Mouse (Mus musculus): ENCODE results near the gene Tent5b. TPM values are rescaled to one million over a fixed set of nuclear protein-coding genes. Genes with fewer than 3 reads are reported as not detected.

Tent5b gene
- polyA plus RNA-seq, 1 experiment from 2014 or later, result 5.5 TPM

DNA sequence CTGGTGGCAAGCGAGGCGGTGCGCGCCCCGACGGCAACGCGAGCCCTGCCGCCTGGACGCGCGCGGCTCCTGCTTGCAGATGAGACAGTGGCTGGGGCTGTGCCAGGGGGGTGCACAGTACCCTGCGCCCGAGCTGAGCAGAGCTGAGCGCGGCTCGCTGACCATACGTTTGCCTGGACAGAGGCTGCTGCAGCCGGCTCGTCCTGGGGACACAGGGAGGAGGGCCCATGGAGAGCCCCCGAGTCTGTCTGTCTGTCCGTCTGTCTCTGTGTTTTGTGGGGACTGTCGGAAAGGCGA lies 39.4 kb downstream of the Tent5b start:
- H3K27me3 ChIP-seq, result no peaks in the 10 kb centered on the region
- no peak for TF ChIP-seq CTCF (IDR thresholded peaks at IDR 0.05)
- in situ Hi-C loops (cut with MboI; ENCODE audit: low pct_unique_long_range_greater_than_20kb), result loop anchor here (5.0 kb wide), 1 partner anchor 42 kb away; no protein-coding TSS in a partner anchor
- ATAC-seq, result no peak
- CTCF ChIA-PET, result no interaction called here
- POLR2A ChIA-PET, result no interaction called here
- no peak for DNase-seq (ENCODE audit: low read depth, low spot score)

GRCm38 (mm10) chr4:133521502-133521901 lies 41.6 kb downstream of the Tent5b start:
- POLR2A ChIA-PET, result interaction anchor here (0.9 kb wide), 1 partner anchor 53 kb away, joined by 3 read pairs; the partner anchor contains the start of gene Gpatch3
- CTCF ChIA-PET, result interaction anchor here (1.0 kb wide), 1 partner anchor 9 kb away, joined by 3 read pairs; no protein-coding TSS in a partner anchor
- in situ Hi-C loops (cut with MboI; ENCODE audit: low pct_unique_long_range_greater_than_20kb), result no loop called here
- DNase-seq (ENCODE audit: low read depth, low spot score), result no peak
- H3K27me3 ChIP-seq, result no peaks in the 10 kb centered on the region
- ATAC-seq, result no peak
- TF ChIP-seq CTCF (IDR thresholded peaks at IDR 0.05), result no peak

- ChIA-PET POLR2A (no interaction called here), CTCF (no interaction called here)
- in situ Hi-C loops (cut with MboI; ENCODE audit: low pct_unique_long_range_greater_than_20kb), result no loop called here
- no peak for DNase-seq (ENCODE audit: low read depth, low spot score)
- no peaks in the 10 kb centered on the region for H3K27me3 ChIP-seq
- no peak for ATAC-seq
- TF ChIP-seq CTCF (IDR thresholded peaks at IDR 0.05), result no peak
Observed at GRCm38 (mm10) chr4:133527788-133528187, 47.9 kb downstream of the Tent5b start.

- H3K27me3 ChIP-seq, result no peaks in the 10 kb centered on the region
- ATAC-seq (no peak), DNase-seq (ENCODE audit: low read depth, low spot score) (no peak)
- ChIA-PET POLR2A (no interaction called here), CTCF (no interaction called here)
- no peak for TF ChIP-seq CTCF (IDR thresholded peaks at IDR 0.05)
- in situ Hi-C loops (cut with MboI; ENCODE audit: low pct_unique_long_range_greater_than_20kb), result no loop called here
Observed at GRCm38 (mm10) chr4:133532777-133533176, 52.8 kb downstream of the Tent5b start.

DNA sequence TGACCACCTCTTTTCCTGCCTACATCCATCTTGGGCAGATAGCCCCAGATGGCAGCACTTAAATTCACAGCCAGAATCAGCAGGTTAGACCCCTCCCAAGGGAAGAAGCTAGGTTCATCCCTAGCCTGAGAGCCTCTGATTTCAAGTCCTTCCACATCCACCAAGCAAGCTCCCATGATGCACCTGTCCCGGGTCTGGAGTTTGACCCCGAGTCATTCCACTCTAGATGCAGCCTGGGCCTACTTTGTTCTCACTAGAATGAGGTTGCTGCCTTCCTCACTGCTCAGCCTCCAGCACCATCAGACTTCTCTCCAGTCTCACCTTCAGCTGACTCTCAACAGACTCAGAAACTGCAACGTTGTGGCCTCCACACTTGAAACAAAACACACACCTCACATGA lies 56.1 kb downstream of the Tent5b start:
- DNase-seq (ENCODE audit: low read depth, low spot score) (no peak), ATAC-seq (no peak)
- ChIA-PET CTCF (no interaction called here), POLR2A (no interaction called here)
- in situ Hi-C loops (cut with MboI; ENCODE audit: low pct_unique_long_range_greater_than_20kb), result no loop called here
- no peak for TF ChIP-seq CTCF (IDR thresholded peaks at IDR 0.05)
- H3K27me3 ChIP-seq, result no peaks in the 10 kb centered on the region

- TF ChIP-seq CTCF (IDR thresholded peaks at IDR 0.05), result no peak
- ChIA-PET CTCF (no interaction called here), POLR2A (interaction anchor here (1.0 kb wide), 1 partner anchor 23 kb away, joined by 6 read pairs; no protein-coding TSS in a partner anchor)
- in situ Hi-C loops (cut with MboI; ENCODE audit: low pct_unique_long_range_greater_than_20kb), result no loop called here
- H3K27me3 ChIP-seq, result no peaks in the 10 kb centered on the region
- no peak for DNase-seq (ENCODE audit: low read depth, low spot score)
- ATAC-seq, result no peak
Observed at GRCm38 (mm10) chr4:133536652-133537051, 56.7 kb downstream of the Tent5b start.

Other genes starting within 250 kb of the Tent5b start
- gene Map3k6, start 239.3 kb upstream of the Tent5b start, polyA plus RNA-seq (2021), result 3.3 TPM
- 0.15 TPM for gene Sytl1, start 217.0 kb upstream of the Tent5b start, polyA plus RNA-seq (2021)
- 31.7 TPM for gene Tmem222, start 202.3 kb upstream of the Tent5b start, polyA plus RNA-seq (2021)
- gene Wdtc1, start 126.7 kb upstream of the Tent5b start, polyA plus RNA-seq (2021), result 33.8 TPM
- gene Slc9a1, start 110.4 kb upstream of the Tent5b start, polyA plus RNA-seq (2021), result 25.2 TPM
- gene Trnp1, start 18.4 kb downstream of the Tent5b start, polyA plus RNA-seq (2021), result 0.23 TPM
- gene Kdf1, start 38.8 kb downstream of the Tent5b start, polyA plus RNA-seq (2021), result 0.04 TPM
- 160 TPM for gene Nudc, start 65.9 kb downstream of the Tent5b start, polyA plus RNA-seq (2021)
- not detected for gene Nr0b2, start 73.2 kb downstream of the Tent5b start, polyA plus RNA-seq (2021)
- gene Gpatch3, start 94.6 kb downstream of the Tent5b start, polyA plus RNA-seq (2021), result 7.1 TPM
- gene Gpn2, start 104.2 kb downstream of the Tent5b start, polyA plus RNA-seq (2021), result 15.4 TPM
- 5.8 TPM for gene Sfn, start 122.0 kb downstream of the Tent5b start, polyA plus RNA-seq (2021)
- 48.3 TPM for gene Zdhhc18, start 170.0 kb downstream of the Tent5b start, polyA plus RNA-seq (2021)
- 6.9 TPM for gene Pigv, start 192.5 kb downstream of the Tent5b start, polyA plus RNA-seq (2021)